Mouse (Mus musculus) kidney, postnatal 14 days (tissue): ENCODE measurements at regions not wholly inside any gene's neighbourhood (a gene's known extent, or its start where the extent isn't known, plus 50 kb on each side); places are given as distances from the start of the nearest gene placed in this dataset.

Experiments used
- DNase-seq: peaks from one replicate; pipeline ENCODE4 v3.0.0; 2022; ENCODE audit warnings: mixed read lengths

GRCm38 (mm10) chr2:21267149-21267761 lies 61.7 kb downstream of the Thnsl1 start:
- DNase-seq = no peak

GRCm38 (mm10) chr2:21269989-21270846 lies 64.7 kb downstream of the Thnsl1 start:
- DNase-seq = peak; percentile 54

DNA sequence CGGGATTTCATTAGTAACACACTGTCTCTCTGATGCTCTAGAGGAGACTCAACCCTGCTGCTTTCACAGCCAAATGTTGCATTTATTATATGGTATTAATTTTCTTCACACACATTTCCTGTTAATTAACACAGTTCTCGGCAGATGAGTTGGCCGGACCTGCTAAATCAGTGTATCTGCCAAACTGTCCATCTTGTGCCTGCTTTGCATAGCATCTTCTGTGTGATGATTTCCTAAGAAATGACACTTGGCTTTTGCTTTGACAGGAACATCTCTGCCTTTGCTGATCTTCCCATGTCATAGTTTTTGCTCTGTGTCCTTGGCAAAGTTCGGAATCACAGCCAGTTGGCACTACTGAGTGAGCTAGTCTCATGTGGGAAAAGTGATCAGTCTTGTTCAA lies 67.9 kb downstream of the Thnsl1 start:
- DNase-seq = no peak

GRCm38 (mm10) chr2:21275315-21275714 lies 69.8 kb downstream of the Thnsl1 start:
- DNase-seq = no peak

- peak; percentile 74 for DNase-seq
These were observed 75.4 kb downstream of the Thnsl1 start for GRCm38 (mm10) chr2:21280794-21281420.

DNA sequence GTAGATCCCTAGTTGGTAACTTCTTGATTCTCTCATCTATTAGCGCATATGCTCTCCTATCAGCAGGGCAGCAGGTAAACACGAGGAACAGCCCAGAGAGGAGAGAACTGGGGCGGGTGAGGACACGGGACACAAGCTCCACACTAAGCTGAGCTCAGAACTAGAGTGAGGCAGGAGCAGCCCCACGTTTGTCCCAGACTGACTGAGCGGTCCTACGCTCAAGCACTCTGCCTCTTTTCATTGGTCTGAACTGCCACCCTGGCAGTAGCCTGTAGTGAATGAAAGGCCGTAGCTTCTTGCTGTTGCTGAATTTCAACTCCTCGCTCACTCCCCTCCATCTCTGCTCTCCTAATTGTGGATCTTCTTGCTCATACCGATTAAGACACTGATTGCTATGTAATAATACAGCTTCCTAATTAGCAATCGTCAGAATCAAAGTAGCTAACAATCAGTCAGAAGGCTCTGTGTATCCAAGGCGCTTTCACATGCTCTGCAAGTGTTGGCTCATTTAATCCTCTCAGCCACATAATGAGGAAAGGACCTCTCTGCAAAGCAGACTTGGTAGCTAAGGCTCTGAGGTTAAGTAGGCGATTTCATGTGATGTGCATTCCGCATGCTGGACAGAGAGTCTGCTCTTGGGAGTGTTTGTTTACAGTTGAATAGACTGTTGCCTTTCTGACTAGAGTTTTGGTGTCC lies 77.1 kb downstream of the Thnsl1 start:
- DNase-seq = no peak

DNA sequence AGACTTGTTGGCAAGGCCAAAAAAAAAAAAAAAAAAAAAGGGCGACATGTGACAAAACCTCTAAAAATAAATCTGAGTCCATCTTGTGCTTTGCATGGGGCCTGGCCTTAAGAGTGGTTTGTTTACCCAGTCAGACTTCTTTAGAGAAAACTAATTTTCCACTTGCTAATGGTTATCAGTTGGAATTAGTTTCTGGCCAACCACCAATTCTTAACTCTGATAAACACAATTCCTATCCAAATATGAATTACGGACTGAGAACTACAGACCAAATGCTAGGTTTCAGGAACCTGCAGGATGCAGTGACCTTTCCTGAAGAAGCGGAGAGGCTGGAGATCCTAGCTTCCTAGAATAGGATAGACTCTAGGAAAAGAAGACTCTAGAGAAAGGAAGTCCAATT lies 79.4 kb downstream of the Thnsl1 start:
- DNase-seq = no peak

- no peak for DNase-seq
These were observed 79.6 kb upstream of the Gpr158 start for GRCm38 (mm10) chr2:21287786-21288185.

DNA sequence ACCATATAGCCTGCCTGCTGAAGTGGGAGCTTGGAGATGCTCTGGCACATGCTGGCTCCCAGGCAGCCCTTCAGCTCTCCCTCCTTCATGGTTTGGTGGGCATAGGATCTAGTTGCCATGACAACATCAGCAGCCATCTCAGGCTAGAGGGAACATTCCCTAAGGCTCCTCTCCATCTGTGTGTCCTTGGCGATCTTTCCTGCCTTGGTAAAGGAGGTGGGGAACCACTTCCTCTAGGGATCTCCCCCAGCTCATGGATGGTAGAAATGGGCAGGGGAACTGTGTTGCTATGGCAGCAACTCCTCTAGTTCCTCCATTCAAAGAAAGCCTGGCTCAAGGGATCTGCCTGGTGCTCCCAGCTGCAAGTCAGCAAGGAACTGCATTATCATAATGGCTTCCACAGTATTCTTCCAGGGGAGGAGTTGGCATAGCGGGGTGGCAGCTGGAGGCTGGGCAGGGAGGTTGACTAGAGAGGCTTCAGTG lies 74.6 kb upstream of the Gpr158 start:
- no peak for DNase-seq

DNA sequence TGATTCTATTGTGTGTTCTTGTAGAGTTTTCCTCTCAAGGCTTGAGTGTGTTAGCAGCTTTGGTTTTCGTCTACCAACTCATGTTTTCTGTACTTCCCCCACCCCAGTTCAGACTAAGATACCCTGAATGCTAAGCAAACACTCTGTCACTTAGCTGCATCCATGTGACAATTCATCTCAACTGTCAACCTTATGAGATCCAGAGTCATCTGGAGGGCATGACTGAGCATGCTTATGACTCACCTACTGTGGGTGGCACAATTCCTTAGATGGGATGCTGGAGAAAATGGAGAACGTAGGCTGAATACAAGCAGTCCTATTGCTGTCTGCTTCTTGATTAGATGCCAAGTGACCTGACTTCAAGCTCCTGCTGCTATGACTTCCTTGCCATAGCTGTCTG lies 73.3 kb upstream of the Gpr158 start:
- no peak for DNase-seq

DNA sequence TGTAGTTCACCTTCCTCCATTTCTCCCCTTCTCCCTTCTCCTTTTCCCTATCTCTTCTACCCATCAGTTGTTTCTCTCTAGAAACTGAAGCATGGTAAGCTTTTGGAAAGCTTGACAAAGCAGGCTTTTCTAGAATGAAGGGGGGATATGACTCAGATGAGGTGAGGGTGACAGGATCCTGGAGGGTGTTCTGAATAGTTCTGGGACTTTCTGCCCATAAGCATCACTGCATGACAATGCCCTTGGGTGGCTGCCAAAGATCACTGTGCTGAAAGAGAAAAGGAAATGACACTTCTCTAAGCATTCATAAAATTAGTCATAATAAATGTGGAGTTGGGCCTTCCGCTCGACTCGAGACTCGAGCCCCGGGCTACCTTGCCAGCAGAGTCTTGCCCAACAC lies 67.7 kb upstream of the Gpr158 start:
- peak; percentile 5 for DNase-seq
